Mouse (Mus musculus): Measurements from ENCODE around the gene Gnl2. TPM values are rescaled to one million over a fixed set of nuclear protein-coding genes. Genes with fewer than 3 reads are reported as not detected.

Gnl2 gene
- polyA plus RNA-seq, 1 experiment from 2014 or later: 94.4 TPM

DNA sequence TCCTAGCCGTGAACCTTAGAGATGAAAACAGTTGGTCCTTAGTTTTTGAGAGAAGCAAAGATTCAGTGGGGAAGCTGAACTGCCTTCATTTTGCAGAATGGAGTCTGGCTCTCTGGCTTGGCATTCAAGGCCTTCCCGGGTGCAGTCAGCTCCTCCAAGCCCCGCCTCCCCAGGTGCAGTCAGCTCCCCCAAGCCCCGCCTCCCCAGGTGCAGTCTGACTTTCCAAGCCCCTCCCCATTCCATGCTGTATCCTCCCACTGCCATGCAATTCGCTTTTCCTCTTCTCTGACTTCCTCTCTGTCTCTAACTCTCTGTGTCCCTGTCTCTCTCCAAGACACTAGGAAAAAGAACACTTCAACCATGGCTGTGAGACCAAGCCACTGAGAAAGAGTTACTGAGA lies 38.2 kb upstream of the Gnl2 start:
- H3K4me2 ChIP-seq (ENCODE audit: low read depth, low read length): no peak overlapping the region
- H3K27ac ChIP-seq (replicated peaks; ENCODE audit: low read depth, low read length): no peak overlapping the region
- H3K9ac ChIP-seq (replicated peaks; ENCODE audit: low read length): no peak overlapping the region
- H3K36me3 ChIP-seq (replicated peaks; ENCODE audit: control insufficient read depth, insufficient read depth, low read depth, low read length): no peaks in the 10 kb centered on the region
- DNase-seq (ENCODE audit: low spot score) (no peak), ATAC-seq (replicated peaks; ENCODE audit: insufficient number of reproducible peaks, low FRiP score, low TSS enrichment, low read depth) (no peak)
- H3K4me3 ChIP-seq (ENCODE audit: low read depth, low read length): no peak overlapping the region
- no peaks in the 10 kb centered on the region for H3K9me3 ChIP-seq (replicated peaks; ENCODE audit: control insufficient read depth, low read length)
- no peaks in the 10 kb centered on the region for H3K4me1 ChIP-seq (ENCODE audit: control insufficient read depth, insufficient read depth, low read length)
- 37% methylated on average over 5 of the region's 5 CpGs for WGBS
- peaks cover 4% of the 10 kb centered on the region; the same call in 1 of the 2 replicates for H3K27me3 ChIP-seq (ENCODE audit: control insufficient read depth, insufficient read depth, low read length)

DNA sequence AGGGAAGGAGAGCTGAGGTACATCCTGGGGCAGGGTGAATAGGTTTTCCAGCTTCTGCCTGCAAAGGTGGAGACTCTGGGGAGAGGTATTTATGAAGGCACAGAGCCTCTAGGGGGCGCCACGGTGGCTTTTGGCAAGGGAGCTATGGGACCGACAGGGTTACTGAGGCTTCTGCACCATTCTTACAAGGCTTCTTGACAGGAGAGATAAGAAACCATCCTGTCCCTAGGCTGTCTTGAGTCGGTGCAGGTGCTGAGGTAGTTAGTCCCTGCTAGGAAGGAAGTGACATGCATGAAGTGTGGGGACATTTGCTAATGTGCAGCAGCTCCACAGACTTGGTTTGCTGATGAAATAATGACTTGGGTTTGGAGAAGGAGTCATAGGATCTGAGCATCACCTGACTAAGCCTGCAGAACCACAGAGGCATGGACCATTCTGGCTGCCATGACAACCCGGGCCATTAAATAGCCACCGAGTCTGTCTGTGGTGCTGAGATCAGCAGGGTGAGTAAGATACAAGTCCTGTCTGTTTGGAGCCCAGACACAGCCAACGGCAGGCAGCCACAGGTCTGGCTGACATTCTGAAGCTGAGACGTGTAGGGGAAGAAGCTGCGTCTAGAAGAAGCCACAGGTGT lies 32.4 kb upstream of the Gnl2 start:
- no peak overlapping the region for H3K4me2 ChIP-seq (ENCODE audit: low read depth, low read length)
- H3K36me3 ChIP-seq (replicated peaks; ENCODE audit: control insufficient read depth, insufficient read depth, low read depth, low read length): no peaks in the 10 kb centered on the region
- 21% methylated on average over 9 of the region's 9 CpGs for WGBS
- DNase-seq (ENCODE audit: low spot score): no peak
- H3K27me3 ChIP-seq (ENCODE audit: control insufficient read depth, insufficient read depth, low read length): peaks cover 53% of the 10 kb centered on the region
- no peak overlapping the region for H3K4me3 ChIP-seq (ENCODE audit: low read depth, low read length)
- H3K9ac ChIP-seq (replicated peaks; ENCODE audit: low read length): no peak overlapping the region
- H3K9me3 ChIP-seq (replicated peaks; ENCODE audit: control insufficient read depth, low read length): no peaks in the 10 kb centered on the region
- H3K4me1 ChIP-seq (ENCODE audit: control insufficient read depth, insufficient read depth, low read length): peaks cover 23% of the 10 kb centered on the region
- no peak overlapping the region for H3K27ac ChIP-seq (replicated peaks; ENCODE audit: low read depth, low read length)
- ATAC-seq (replicated peaks; ENCODE audit: insufficient number of reproducible peaks, low FRiP score, low TSS enrichment, low read depth): no peak

DNA sequence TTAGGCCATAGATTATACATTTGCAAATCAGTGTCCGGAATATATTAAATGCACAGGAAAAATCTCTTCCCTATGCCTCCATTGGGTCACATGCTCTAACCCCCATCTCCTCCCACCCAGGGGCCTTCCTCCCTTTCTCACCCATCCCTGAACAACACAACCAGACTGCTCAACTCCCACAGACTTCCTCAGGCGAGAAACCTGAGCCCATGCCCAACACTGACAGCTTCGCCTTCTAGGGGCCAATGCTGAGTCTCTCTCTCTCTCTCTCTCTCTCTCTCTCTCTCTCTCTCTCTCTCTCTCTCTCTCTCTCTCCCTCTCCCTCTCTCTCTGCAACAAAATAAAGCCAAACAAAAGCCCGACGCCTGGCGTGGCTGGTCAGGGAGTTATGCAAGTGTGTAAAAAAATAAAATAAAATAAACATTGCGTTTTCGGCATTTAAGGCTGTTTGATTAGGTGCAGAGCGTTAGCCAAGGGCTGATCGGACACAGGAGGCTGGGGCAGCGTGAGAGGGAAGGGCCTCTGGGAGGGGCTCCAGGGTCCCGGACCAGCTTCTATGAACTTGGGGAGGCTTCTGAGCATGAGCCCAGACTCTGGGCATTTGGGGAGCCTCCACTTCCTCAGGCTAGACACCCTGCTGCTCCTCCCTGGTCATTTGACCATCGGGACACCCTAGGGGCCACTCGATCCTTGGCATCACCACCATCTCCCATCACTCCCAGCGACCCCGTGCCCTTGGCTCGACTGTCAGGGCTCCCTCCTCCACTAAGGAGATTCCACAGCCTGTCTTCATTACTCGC lies 31.3 kb upstream of the Gnl2 start:
- WGBS: 8% methylated on average over 17 of the region's 18 CpGs
- H3K9me3 ChIP-seq (replicated peaks; ENCODE audit: control insufficient read depth, low read length): no peaks in the 10 kb centered on the region
- no peak overlapping the region; the same call in 1 of the 2 replicates for H3K9ac ChIP-seq (replicated peaks; ENCODE audit: low read length)
- peak overlapping the region; percentile 36 for H3K4me2 ChIP-seq (ENCODE audit: low read depth, low read length)
- H3K4me3 ChIP-seq (ENCODE audit: low read depth, low read length): peak overlapping the region; percentile 10; the same call in 1 of the 2 replicates
- no peak overlapping the region for H3K27ac ChIP-seq (replicated peaks; ENCODE audit: low read depth, low read length)
- H3K4me1 ChIP-seq (ENCODE audit: control insufficient read depth, insufficient read depth, low read length): peaks cover 25% of the 10 kb centered on the region
- H3K27me3 ChIP-seq (ENCODE audit: control insufficient read depth, insufficient read depth, low read length): peaks cover 60% of the 10 kb centered on the region
- DNase-seq (ENCODE audit: low spot score): peak; percentile 61
- no peaks in the 10 kb centered on the region for H3K36me3 ChIP-seq (replicated peaks; ENCODE audit: control insufficient read depth, insufficient read depth, low read depth, low read length)
- no peak for ATAC-seq (replicated peaks; ENCODE audit: insufficient number of reproducible peaks, low FRiP score, low TSS enrichment, low read depth)

DNA sequence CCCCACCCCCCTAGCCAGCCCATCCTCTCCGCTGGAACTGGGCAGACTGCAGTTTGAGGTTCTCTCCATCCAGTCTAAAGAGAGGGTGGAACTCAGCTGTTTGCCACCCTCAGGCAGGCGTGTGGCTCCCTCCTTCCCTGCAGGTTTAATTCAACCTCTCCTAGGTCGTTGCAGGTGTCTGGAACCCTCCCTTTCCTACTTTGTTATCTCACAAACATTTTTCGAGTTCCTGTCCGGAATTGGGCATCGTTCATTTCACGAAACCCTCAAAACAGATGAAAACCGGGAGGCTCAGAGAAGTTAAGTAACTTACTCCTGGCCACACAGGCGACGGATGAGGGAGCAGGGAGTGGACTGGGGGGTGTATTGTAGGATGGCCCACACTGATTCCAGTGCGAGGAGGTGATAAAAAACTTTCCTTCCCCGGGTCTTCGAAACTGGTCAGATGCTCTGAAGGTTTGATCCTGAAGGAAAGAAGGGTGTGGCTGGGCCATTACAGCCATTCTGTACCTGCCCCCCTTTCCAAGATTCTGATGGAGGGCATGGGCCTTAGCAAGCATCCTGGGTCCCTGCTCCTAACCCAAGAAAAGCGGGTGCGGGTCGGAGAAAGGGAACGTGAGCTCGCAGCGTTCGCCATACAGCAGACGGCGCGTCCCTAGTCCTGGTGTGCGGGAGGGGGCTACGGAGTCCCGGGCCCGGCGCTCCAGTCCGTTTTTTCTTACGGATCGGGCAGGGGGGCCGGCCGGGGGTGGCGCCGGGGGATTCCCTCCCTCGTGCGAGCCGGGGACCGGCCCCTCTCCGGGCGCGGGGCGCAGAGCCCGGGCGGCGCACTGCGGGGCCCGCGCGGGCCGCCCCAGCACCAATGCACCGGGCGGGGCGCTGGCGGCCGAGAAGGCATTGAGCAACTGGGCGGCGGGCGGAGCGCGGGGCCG lies 30.4 kb upstream of the Gnl2 start, which contains the start of gene Rspo1:
Rspo1 (plus strand) TSS at position 760 of the 932 bp plus-strand sequence.
- Histone ChIP-seq H3K36me3 (replicated peaks; ENCODE audit: control insufficient read depth, insufficient read depth, low read depth, low read length) (no peaks in the 10 kb centered on the region), H3K27ac (replicated peaks; ENCODE audit: low read depth, low read length) (no peak within 1 kb of the TSS; the same call in 1 of the 2 replicates), H3K9ac (replicated peaks; ENCODE audit: low read length) (peak within 1 kb of the TSS; percentile 50), H3K9me3 (replicated peaks; ENCODE audit: control insufficient read depth, low read length) (no peaks in the 10 kb centered on the region), H3K4me1 (ENCODE audit: control insufficient read depth, insufficient read depth, low read length) (peaks cover 29% of the 10 kb centered on the region), H3K4me3 (ENCODE audit: low read depth, low read length) (peak within 1 kb of the TSS; percentile 49), H3K27me3 (ENCODE audit: control insufficient read depth, insufficient read depth, low read length) (peaks cover 64% of the 10 kb centered on the region), H3K4me2 (ENCODE audit: low read depth, low read length) (peak within 1 kb of the TSS; percentile 73)
- ATAC-seq (replicated peaks; ENCODE audit: insufficient number of reproducible peaks, low FRiP score, low TSS enrichment, low read depth): 0 out of 2 replicates have a peak, but pooled peaks have one; percentile 15
- peak; percentile 56 for DNase-seq (ENCODE audit: low spot score)
- 2% methylated on average over 55 of the region's 62 CpGs for WGBS

DNA sequence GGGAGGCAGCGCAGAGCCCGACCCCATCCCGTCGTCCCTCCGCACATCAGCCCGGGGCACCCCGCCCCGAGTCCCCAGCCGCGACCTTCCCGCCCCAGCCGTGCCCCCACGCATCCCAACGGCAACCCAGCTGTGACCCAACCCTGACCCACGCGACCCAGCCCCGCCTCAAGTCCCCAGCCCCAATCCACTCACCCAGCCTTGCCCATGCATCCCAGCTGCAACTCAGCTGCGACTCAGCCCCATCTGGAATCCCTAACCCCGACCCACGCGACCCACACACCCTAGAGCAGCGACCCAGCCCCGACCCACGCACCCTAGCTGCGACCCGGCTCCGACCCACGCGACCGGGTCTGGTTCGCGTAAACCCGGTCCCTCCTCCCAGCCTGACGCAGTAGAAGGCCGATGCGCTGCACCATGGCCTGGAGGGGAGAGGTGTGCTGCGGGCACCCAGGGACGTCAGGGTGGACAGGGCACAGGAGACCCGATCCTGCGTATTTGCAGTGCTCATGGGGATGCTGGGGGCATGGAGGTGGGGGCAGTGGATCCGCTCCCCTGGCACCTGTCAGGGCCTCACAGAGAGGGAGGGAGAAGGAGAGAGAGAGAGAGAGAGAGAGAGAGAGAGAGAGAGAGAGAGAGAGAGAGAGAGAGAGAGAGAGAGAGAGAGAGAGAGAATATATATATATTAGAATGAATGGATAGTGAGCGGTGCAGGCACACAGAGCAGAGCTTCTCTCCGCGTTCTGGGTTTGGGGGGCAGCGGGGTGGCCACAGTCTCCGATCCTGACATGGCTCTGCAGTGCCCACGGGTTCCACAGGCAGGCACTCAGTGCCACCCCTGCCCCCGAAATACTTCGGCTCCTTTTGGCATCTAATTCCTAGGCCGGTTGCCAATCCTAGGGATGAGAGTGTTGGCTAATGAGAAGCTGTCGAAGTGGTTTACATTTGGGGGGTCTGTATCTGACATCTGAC lies 29.4 kb upstream of the Gnl2 start:
- Histone ChIP-seq H3K9ac (replicated peaks; ENCODE audit: low read length) (peak overlapping the region; percentile 50), H3K4me1 (ENCODE audit: control insufficient read depth, insufficient read depth, low read length) (peaks cover 29% of the 10 kb centered on the region), H3K27me3 (ENCODE audit: control insufficient read depth, insufficient read depth, low read length) (peaks cover 64% of the 10 kb centered on the region), H3K4me3 (ENCODE audit: low read depth, low read length) (peak overlapping the region; percentile 49), H3K36me3 (replicated peaks; ENCODE audit: control insufficient read depth, insufficient read depth, low read depth, low read length) (no peaks in the 10 kb centered on the region), H3K4me2 (ENCODE audit: low read depth, low read length) (peak overlapping the region; percentile 73), H3K9me3 (replicated peaks; ENCODE audit: control insufficient read depth, low read length) (no peaks in the 10 kb centered on the region), H3K27ac (replicated peaks; ENCODE audit: low read depth, low read length) (no peak overlapping the region)
- ATAC-seq (replicated peaks; ENCODE audit: insufficient number of reproducible peaks, low FRiP score, low TSS enrichment, low read depth) (peak; percentile 32; the same call in 1 of the 2 replicates), DNase-seq (ENCODE audit: low spot score) (no peak)
- 3% methylated on average over 43 of the region's 51 CpGs for WGBS

DNA sequence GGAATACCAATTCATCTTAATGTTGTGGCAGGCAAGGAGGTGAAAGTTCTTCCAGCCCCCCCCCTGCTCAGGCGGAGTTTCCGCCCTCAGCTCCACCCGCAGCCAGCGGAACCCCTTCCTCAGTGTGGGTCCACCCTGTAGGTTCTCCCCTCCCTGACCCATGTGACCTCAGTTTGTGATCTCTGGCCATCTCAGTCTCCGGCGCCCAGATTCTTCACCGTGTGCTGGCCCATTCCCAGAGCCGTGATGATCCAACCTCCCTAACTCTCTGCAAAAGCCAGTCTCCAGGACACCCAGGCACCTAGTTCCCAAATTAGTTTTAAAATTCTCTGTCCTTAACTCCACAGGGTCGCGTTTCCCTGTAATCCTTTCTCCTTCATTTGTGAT lies 28.7 kb upstream of the Gnl2 start:
- no peaks in the 10 kb centered on the region for H3K9me3 ChIP-seq (replicated peaks; ENCODE audit: control insufficient read depth, low read length)
- peaks cover 64% of the 10 kb centered on the region for H3K27me3 ChIP-seq (ENCODE audit: control insufficient read depth, insufficient read depth, low read length)
- WGBS: 5% methylated on average over 10 of the region's 10 CpGs
- H3K36me3 ChIP-seq (replicated peaks; ENCODE audit: control insufficient read depth, insufficient read depth, low read depth, low read length): no peaks in the 10 kb centered on the region
- H3K4me2 ChIP-seq (ENCODE audit: low read depth, low read length): no peak overlapping the region
- ATAC-seq (replicated peaks; ENCODE audit: insufficient number of reproducible peaks, low FRiP score, low TSS enrichment, low read depth) (no peak), DNase-seq (ENCODE audit: low spot score) (no peak)
- H3K4me3 ChIP-seq (ENCODE audit: low read depth, low read length): peak overlapping the region; percentile 49; the same call in 1 of the 2 replicates
- H3K4me1 ChIP-seq (ENCODE audit: control insufficient read depth, insufficient read depth, low read length): peaks cover 29% of the 10 kb centered on the region
- H3K9ac ChIP-seq (replicated peaks; ENCODE audit: low read length): no peak overlapping the region
- H3K27ac ChIP-seq (replicated peaks; ENCODE audit: low read depth, low read length): no peak overlapping the region

DNA sequence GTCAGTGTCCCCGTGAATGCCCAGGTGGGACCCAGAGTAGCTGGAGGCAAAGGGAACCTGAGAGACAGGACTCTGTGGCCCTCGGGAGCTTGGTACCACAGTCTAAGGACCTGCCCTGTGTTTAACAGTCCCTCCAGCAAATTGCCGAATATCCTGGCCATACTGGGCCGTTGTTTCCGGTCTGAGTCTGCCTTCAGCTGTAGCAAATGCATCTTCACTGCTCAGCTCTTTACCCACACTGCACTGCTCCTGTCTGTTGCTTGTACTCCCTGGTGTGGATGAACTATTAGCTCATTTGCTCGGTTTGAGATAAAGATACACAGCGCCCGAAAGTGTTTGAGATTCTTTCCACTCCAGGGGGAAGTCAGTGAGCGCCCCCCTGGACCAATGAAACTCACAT lies 28.0 kb upstream of the Gnl2 start:
- Histone ChIP-seq H3K9me3 (replicated peaks; ENCODE audit: control insufficient read depth, low read length) (no peaks in the 10 kb centered on the region), H3K4me2 (ENCODE audit: low read depth, low read length) (no peak overlapping the region), H3K9ac (replicated peaks; ENCODE audit: low read length) (no peak overlapping the region), H3K27ac (replicated peaks; ENCODE audit: low read depth, low read length) (no peak overlapping the region), H3K27me3 (ENCODE audit: control insufficient read depth, insufficient read depth, low read length) (peaks cover 59% of the 10 kb centered on the region), H3K4me3 (ENCODE audit: low read depth, low read length) (no peak overlapping the region; the same call in 1 of the 2 replicates), H3K36me3 (replicated peaks; ENCODE audit: control insufficient read depth, insufficient read depth, low read depth, low read length) (no peaks in the 10 kb centered on the region), H3K4me1 (ENCODE audit: control insufficient read depth, insufficient read depth, low read length) (peaks cover 29% of the 10 kb centered on the region)
- WGBS: 13% methylated on average over 9 of the region's 9 CpGs
- ATAC-seq (replicated peaks; ENCODE audit: insufficient number of reproducible peaks, low FRiP score, low TSS enrichment, low read depth) (no peak), DNase-seq (ENCODE audit: low spot score) (no peak)
